Mouse (Mus musculus): ENCODE measurements at regions not wholly inside any gene's neighbourhood (a gene's known extent, or its start where the extent isn't known, plus 50 kb on each side); places are given as distances from the start of the nearest gene placed in this dataset.

- Histone ChIP-seq H3K27ac (ENCODE audit: insufficient read depth, low read length) (no peak overlapping the region), H3K4me1 (ENCODE audit: control insufficient read depth, insufficient read depth, low read length) (peaks cover 1% of the 10 kb centered on the region; the same call in 1 of the 2 replicates), H3K4me3 (ENCODE audit: insufficient read depth, low read length) (no peak overlapping the region)
- TF ChIP-seq POLR2A (IDR thresholded peaks at IDR 0.05; ENCODE audit: extremely low read depth, insufficient read depth, low read length) = no peak
- no peak for TF ChIP-seq CTCF (IDR thresholded peaks at IDR 0.05; ENCODE audit: extremely low read depth, insufficient read depth, low read length)
Observed at GRCm38 (mm10) chr4:125439856-125440255, 50.6 kb upstream of the Grik3 start.

GRCm38 (mm10) chr4:125437161-125437822 is 53.2 kb upstream of the Grik3 start:
- Histone ChIP-seq H3K4me1 (ENCODE audit: control insufficient read depth, insufficient read depth, low read length) (peaks cover 1% of the 10 kb centered on the region; the same call in 1 of the 2 replicates), H3K27ac (ENCODE audit: insufficient read depth, low read length) (no peak overlapping the region), H3K4me3 (ENCODE audit: insufficient read depth, low read length) (no peak overlapping the region)
- no peak for TF ChIP-seq CTCF (IDR thresholded peaks at IDR 0.05; ENCODE audit: extremely low read depth, insufficient read depth, low read length)
- TF ChIP-seq POLR2A (IDR thresholded peaks at IDR 0.05; ENCODE audit: extremely low read depth, insufficient read depth, low read length) = no peak

GRCm38 (mm10) chr4:125433511-125433910 is 57.0 kb upstream of the Grik3 start:
- H3K4me1 ChIP-seq (ENCODE audit: control insufficient read depth, insufficient read depth, low read length) = peaks cover 5% of the 10 kb centered on the region

GRCm38 (mm10) chr4:125431648-125432047 is 58.9 kb upstream of the Grik3 start:
- Histone ChIP-seq H3K4me1 (ENCODE audit: control insufficient read depth, insufficient read depth, low read length) (peaks cover 4% of the 10 kb centered on the region), H3K4me3 (ENCODE audit: insufficient read depth, low read length) (no peak overlapping the region), H3K27ac (ENCODE audit: insufficient read depth, low read length) (no peak overlapping the region)
- no peak for TF ChIP-seq POLR2A (IDR thresholded peaks at IDR 0.05; ENCODE audit: extremely low read depth, insufficient read depth, low read length)
- no peak for TF ChIP-seq CTCF (IDR thresholded peaks at IDR 0.05; ENCODE audit: extremely low read depth, insufficient read depth, low read length)

More at GRCm38 (mm10) chr4:125433511-125433910, 57.0 kb upstream of the Grik3 start:
- no peak overlapping the region for H3K27ac ChIP-seq (ENCODE audit: insufficient read depth, low read length)
- TF ChIP-seq POLR2A (IDR thresholded peaks at IDR 0.05; ENCODE audit: extremely low read depth, insufficient read depth, low read length) = no peak
- no peak for TF ChIP-seq CTCF (IDR thresholded peaks at IDR 0.05; ENCODE audit: extremely low read depth, insufficient read depth, low read length)
- H3K4me3 ChIP-seq (ENCODE audit: insufficient read depth, low read length) = no peak overlapping the region

GRCm38 (mm10) chr4:125430845-125431244 is 59.7 kb upstream of the Grik3 start:
- no peak for TF ChIP-seq CTCF (IDR thresholded peaks at IDR 0.05; ENCODE audit: extremely low read depth, insufficient read depth, low read length)
- TF ChIP-seq POLR2A (IDR thresholded peaks at IDR 0.05; ENCODE audit: extremely low read depth, insufficient read depth, low read length) = no peak
- Histone ChIP-seq H3K27ac (ENCODE audit: insufficient read depth, low read length) (no peak overlapping the region), H3K4me3 (ENCODE audit: insufficient read depth, low read length) (no peak overlapping the region), H3K4me1 (ENCODE audit: control insufficient read depth, insufficient read depth, low read length) (peaks cover 4% of the 10 kb centered on the region)

GRCm38 (mm10) chr4:125428736-125429135 is 61.8 kb upstream of the Grik3 start:
- no peak overlapping the region for H3K4me3 ChIP-seq (ENCODE audit: insufficient read depth, low read length)
- peaks cover 4% of the 10 kb centered on the region for H3K4me1 ChIP-seq (ENCODE audit: control insufficient read depth, insufficient read depth, low read length)
- no peak overlapping the region for H3K27ac ChIP-seq (ENCODE audit: insufficient read depth, low read length)
- TF ChIP-seq CTCF (IDR thresholded peaks at IDR 0.05; ENCODE audit: extremely low read depth, insufficient read depth, low read length) (no peak), POLR2A (IDR thresholded peaks at IDR 0.05; ENCODE audit: extremely low read depth, insufficient read depth, low read length) (no peak)

GRCm38 (mm10) chr4:125420561-125421241 is 69.8 kb upstream of the Grik3 start:
- Histone ChIP-seq H3K4me3 (ENCODE audit: insufficient read depth, low read length) (no peak overlapping the region), H3K4me1 (ENCODE audit: control insufficient read depth, insufficient read depth, low read length) (no peaks in the 10 kb centered on the region), H3K27ac (ENCODE audit: insufficient read depth, low read length) (no peak overlapping the region)
- no peak for TF ChIP-seq CTCF (IDR thresholded peaks at IDR 0.05; ENCODE audit: extremely low read depth, insufficient read depth, low read length)
- no peak for TF ChIP-seq POLR2A (IDR thresholded peaks at IDR 0.05; ENCODE audit: extremely low read depth, insufficient read depth, low read length)

- Histone ChIP-seq H3K4me1 (ENCODE audit: control insufficient read depth, insufficient read depth, low read length) (no peaks in the 10 kb centered on the region), H3K4me3 (ENCODE audit: insufficient read depth, low read length) (no peak overlapping the region), H3K27ac (ENCODE audit: insufficient read depth, low read length) (no peak overlapping the region)
- no peak for TF ChIP-seq CTCF (IDR thresholded peaks at IDR 0.05; ENCODE audit: extremely low read depth, insufficient read depth, low read length)
- TF ChIP-seq POLR2A (IDR thresholded peaks at IDR 0.05; ENCODE audit: extremely low read depth, insufficient read depth, low read length) = no peak
Observed at GRCm38 (mm10) chr4:125419491-125420255, 70.8 kb upstream of the Grik3 start.

- H3K27ac ChIP-seq (ENCODE audit: insufficient read depth, low read length) = no peak overlapping the region
- no peak overlapping the region for H3K4me3 ChIP-seq (ENCODE audit: insufficient read depth, low read length)
- no peaks in the 10 kb centered on the region for H3K4me1 ChIP-seq (ENCODE audit: control insufficient read depth, insufficient read depth, low read length)
- TF ChIP-seq POLR2A (IDR thresholded peaks at IDR 0.05; ENCODE audit: extremely low read depth, insufficient read depth, low read length) (no peak), CTCF (IDR thresholded peaks at IDR 0.05; ENCODE audit: extremely low read depth, insufficient read depth, low read length) (no peak)
Observed at GRCm38 (mm10) chr4:125415308-125415707, 75.2 kb upstream of the Grik3 start.

All from cortical plate, adult 2 months (tissue).